Mouse (Mus musculus) small intestine, adult 2 months (tissue): ENCODE data around the gene Map3k1. TPM values are rescaled to one million over a fixed set of nuclear protein-coding genes. Genes with fewer than 3 reads are reported as not detected.

Source experiments
- H3K27ac ChIP-seq: fragments of 200-500 bp; 2 replicates; pipeline ENCODE4 v1.5.1; 2012; ENCODE audit warnings: low read depth, low read length, control low read depth, inconsistent platforms; ENCODE audit not compliant: insufficient read depth
- H3K27me3 ChIP-seq: fragments of 200-500 bp; 2 replicates; pipeline ENCODE4 v1.6.1; 2012; ENCODE audit warnings: mild to moderate bottlenecking, moderate library complexity, low read length, inconsistent platforms; ENCODE audit not compliant: control insufficient read depth, insufficient read depth
- H3K36me3 ChIP-seq: fragments of 200-500 bp; 2 replicates; pipeline ENCODE4 v1.6.1; 2012; ENCODE audit warnings: mild to moderate bottlenecking, low read length, control low read depth, inconsistent platforms; ENCODE audit not compliant: control insufficient read depth, insufficient read depth
- H3K4me1 ChIP-seq: fragments of 200-500 bp; 2 replicates; pipeline ENCODE4 v1.6.1; 2012; ENCODE audit warnings: low read length, inconsistent platforms, mixed read lengths; ENCODE audit not compliant: control insufficient read depth, insufficient read depth, insufficient read length
- H3K4me3 ChIP-seq: fragments of 200-500 bp; 2 replicates; pipeline ENCODE4 v1.5.1; 2012; ENCODE audit warnings: low read depth, mild to moderate bottlenecking, control low read depth, inconsistent platforms, low read length, moderate library complexity
- CTCF ChIP-seq: fragments of 200-500 bp; IDR thresholded peaks from 2 replicates; pipeline ENCODE4 v1.5.1; 2012; ENCODE audit warnings: low read depth, mild to moderate bottlenecking, control low read depth, inconsistent platforms, low read length, moderate library complexity, mixed read lengths; ENCODE audit not compliant: insufficient replicate concordance, insufficient read length; ENCODE audit errors: extremely low read depth
- POLR2A ChIP-seq: fragments of 200-500 bp; IDR thresholded peaks from 2 replicates; pipeline ENCODE4 v1.6.1; 2012; ENCODE audit warnings: low read depth, mild to moderate bottlenecking, control low read depth, inconsistent platforms, low read length, moderate library complexity
- WGBS: fragments of 180-500 bp; shearing (Covaris S2); methylation state at CpG from one replicate; pipeline ENCODE4 v1.1.7; 2018; 5-methylcytosine and 5-hydroxymethylcytosine counted together
- polyA plus RNA-seq: library from polyadenylated mRNA; depleted of rRNA; stranded (reverse); fragments of >200 nt; gene quantifications from 2 replicates; pipeline ENCODE4 v1.2.3, GENCODE M21; 2012

The Map3k1 gene
- polyA plus RNA-seq, 1 experiment = 15.0 TPM

DNA sequence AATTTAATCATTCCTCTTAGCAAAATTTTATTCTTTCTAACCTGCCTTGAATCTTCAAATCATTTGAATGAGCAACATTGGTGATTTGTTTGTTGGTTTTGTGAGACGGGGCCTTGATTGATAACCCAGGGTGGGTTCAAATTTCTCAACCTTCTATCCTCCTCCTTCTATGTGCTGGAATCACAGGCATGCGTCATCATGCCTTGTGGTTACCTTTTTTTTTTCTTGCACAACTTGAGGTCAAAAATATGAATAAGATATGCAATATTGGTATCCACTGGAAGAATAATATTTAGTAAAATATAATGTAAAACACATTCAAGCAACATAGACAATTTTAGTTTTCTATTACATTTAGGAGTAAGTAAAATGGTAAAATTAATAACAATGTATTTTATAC, 3.9 kb upstream of the Map3k1 start:
- Histone ChIP-seq H3K4me1 (no peaks in the 10 kb centered on the region), H3K36me3 (no peaks in the 10 kb centered on the region), H3K27ac (no peak overlapping the region), H3K4me3 (no peak overlapping the region), H3K27me3 (no peaks in the 10 kb centered on the region)
- WGBS = 95% methylated on average over 2 of the region's 2 CpGs
- no peak for TF ChIP-seq CTCF

DNA sequence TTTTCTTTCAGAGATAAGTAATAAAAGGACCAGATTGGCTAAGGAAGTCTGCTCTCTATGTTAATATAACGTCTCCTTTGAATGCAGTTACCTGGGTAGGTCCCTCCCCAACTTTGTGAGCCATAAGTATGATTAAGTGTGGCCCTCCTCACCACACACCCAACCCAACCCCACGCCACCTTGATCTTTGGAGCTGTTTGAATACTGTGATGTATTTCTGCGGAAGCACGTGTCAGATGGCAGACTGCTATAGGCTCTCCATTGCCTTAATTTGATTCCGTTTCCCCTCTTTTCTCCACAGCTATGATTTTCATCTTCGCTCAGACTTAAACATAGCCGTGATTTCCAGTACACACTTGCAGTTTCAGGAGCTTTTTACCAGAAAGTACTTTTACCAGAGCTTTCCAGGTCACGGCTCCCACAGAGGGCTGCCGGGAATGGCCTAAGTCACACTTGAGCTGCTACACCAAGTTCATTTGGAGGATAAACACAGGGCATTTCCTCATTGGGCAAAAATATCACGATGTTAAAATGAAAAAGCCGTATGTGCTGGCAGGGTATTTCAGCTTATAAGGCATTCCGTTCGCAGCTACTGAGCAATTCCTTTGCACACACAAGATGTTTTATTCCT, 2.3 kb upstream of the Map3k1 start:
- TF ChIP-seq POLR2A (no peak), CTCF (no peak)
- WGBS = 91% methylated on average over 13 of the region's 13 CpGs
- H3K27ac ChIP-seq = no peak overlapping the region

DNA sequence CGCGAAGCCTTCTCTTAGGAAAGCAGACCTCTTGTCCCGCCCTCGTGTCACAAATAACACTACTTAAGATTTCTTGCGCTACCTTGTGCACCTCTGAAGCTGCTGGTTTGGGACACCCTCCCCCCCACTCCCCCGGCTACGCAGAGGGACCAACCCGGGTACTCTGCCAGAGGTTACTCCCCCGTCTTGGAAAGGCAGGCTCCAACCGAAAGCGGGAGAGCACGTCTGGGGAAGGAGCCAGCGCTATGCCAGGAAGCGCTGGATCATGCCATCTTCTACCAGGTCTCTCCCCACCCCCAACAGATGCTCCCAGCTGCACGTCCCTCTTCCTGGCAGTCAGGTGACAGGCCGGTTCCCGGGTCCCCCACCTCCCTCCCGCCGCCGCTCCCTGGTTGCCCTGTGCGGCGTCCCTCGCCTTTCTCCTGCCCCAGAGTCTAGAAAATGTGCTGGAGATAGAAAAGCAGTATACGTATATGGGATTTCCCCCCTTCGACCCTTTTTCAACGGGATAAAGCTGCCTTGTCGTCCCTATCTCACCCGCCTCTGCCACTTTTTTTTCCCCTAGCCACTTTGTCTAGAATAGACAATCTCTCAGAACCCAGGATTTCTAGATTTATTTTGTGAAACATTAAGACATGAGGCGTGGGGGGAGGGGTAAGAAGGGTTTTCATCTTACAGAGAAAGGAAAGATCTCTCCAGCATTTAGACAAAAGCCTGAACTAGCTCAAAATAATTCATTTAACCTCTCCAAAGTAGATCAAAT, 854 bp upstream of the Map3k1 start:
- TF ChIP-seq CTCF (no peak), POLR2A (no peak)
- 3% methylated on average over 29 of the region's 29 CpGs for WGBS
- no peaks in the 10 kb centered on the region for H3K27me3 ChIP-seq
- H3K27ac ChIP-seq = peak overlapping the region; percentile 92
- H3K4me3 ChIP-seq = peak overlapping the region; percentile 79
- H3K36me3 ChIP-seq = no peaks in the 10 kb centered on the region
- H3K4me1 ChIP-seq = peaks cover 8% of the 10 kb centered on the region

More for the DNA sequence above, 2.3 kb upstream of the Map3k1 start:
- Histone ChIP-seq H3K36me3 (no peaks in the 10 kb centered on the region), H3K4me1 (no peaks in the 10 kb centered on the region), H3K27me3 (no peaks in the 10 kb centered on the region), H3K4me3 (no peak overlapping the region)

DNA sequence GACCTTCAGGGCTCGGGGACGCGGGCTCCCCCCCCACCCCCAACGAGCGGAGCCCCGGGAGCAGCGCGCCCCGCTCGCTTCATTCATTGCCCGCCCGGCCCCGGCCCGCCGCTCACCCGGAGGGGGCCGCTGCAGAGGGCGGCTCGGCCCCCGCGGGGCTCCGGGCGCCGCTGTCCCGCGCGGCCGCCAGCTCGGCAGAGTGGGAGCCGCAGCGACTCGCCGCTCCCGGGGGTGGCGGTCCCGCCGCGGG, 481 bp downstream of the Map3k1 start:
- TF ChIP-seq CTCF (no peak), POLR2A (no peak)
- H3K36me3 ChIP-seq = no peaks in the 10 kb centered on the region
- no peaks in the 10 kb centered on the region for H3K27me3 ChIP-seq
- peaks cover 13% of the 10 kb centered on the region for H3K4me1 ChIP-seq
- under 1% methylated on average over 36 of the region's 38 CpGs for WGBS
- H3K27ac ChIP-seq = peak overlapping the region; percentile 93
- H3K4me3 ChIP-seq = peak overlapping the region; percentile 99

DNA sequence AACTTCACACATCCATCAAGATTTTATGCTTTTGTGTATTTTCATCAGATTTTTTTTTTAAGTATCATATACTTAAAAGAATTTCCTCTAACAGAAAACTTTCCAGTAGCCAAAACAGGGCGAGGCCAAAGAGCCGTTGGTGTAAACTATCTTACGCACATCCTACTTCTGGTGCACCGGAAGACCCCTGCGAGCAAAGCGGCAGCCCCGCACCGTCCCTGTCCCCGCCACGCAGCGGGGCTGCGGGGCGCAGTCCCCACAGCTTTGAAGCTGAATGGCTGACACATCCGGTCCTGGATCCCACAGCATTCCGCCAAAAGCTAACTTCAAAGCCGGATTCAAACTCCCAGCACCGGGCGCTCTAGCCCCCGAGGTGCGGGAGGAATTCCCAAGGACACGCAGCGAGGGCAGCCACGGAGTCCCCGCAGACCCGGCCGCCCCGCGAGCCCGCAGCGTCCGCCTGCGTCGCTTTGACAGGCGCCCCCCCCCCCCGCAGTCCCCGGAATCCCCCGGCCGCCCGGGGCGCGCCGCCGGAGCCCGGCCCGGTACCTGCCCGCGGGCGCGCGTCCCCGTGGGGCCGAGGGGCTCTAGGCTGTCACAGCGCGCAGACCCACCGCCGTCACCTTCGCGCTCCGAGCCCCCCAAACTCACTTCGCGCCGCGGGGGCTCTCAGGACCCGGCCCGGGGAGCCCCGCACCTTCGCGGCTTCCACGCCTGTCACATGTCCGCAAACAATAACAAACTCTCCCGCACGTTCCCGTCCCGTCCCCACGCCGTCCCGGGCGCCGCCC, 1.0 kb downstream of the Map3k1 start:
- TF ChIP-seq POLR2A = no peak
- no peak for TF ChIP-seq CTCF
- under 1% methylated on average over 73 of the region's 79 CpGs for WGBS
- Histone ChIP-seq H3K27me3 (no peaks in the 10 kb centered on the region), H3K27ac (peak overlapping the region; percentile 93), H3K36me3 (no peaks in the 10 kb centered on the region), H3K4me1 (peaks cover 13% of the 10 kb centered on the region), H3K4me3 (peak overlapping the region; percentile 99)

DNA sequence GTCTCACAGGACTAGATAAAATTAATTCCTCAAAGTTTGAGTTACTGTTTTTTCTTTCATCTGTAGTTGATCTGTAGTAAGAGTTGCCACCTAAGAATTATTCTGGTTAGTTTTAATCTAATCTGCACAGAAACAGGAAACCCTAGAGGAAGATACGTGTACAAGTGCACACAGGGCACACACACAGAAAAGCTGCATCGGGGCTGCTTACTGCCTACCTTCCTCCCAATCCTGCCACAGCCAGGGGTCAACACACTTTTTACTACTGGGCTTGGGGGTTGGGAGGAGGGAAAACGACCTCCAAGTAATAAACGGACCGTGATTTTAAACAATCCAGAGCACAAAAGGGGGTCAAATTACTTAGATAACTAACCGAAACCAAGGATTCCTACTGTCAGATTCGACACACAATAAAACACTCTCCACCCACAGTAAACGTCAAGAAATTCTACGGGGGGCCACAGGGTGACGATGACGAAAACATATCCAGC, 1.6 kb downstream of the Map3k1 start:
- WGBS = under 1% methylated on average over 11 of the region's 11 CpGs
- no peaks in the 10 kb centered on the region for H3K27me3 ChIP-seq
- H3K27ac ChIP-seq = peak overlapping the region; percentile 93
- TF ChIP-seq POLR2A = no peak
- TF ChIP-seq CTCF = no peak
- peaks cover 18% of the 10 kb centered on the region for H3K4me1 ChIP-seq
- peak overlapping the region; percentile 56 for H3K4me3 ChIP-seq
- H3K36me3 ChIP-seq = no peaks in the 10 kb centered on the region
